Mouse (Mus musculus) cerebellum, adult 2 months (tissue): ENCODE results near the gene Fli1.

ENCODE experiments used
- CTCF ChIP-seq: fragments of 200-500 bp; IDR thresholded peaks from 2 replicates; pipeline ENCODE4 v1.5.1; 2011; ENCODE audit warnings: low read depth, mild to moderate bottlenecking, control low read depth, low read length, moderate library complexity, borderline replicate concordance; ENCODE audit not compliant: insufficient read depth
- POLR2A ChIP-seq: fragments of 200-500 bp; IDR thresholded peaks from 2 replicates; pipeline ENCODE4 v1.6.1; 2011; ENCODE audit warnings: low read length, control low read depth, borderline replicate concordance; ENCODE audit not compliant: insufficient read depth

- TF ChIP-seq CTCF (no peak), POLR2A (no peak)
Observed at GRCm38 (mm10) chr9:32522536-32523245, 20.0 kb downstream of the Fli1 start.
